Mouse (Mus musculus) frontal cortex, postnatal 10 days (tissue): ENCODE results near the gene Zfp524.
"Not testable (repeated sequence)": the region's sequence is repeated elsewhere in the genome, so short reads cannot be mapped to it uniquely, and the experiment has no call there.

Source experiments
- DNase-seq, 2 experiments: peaks; one replicate each; pipeline ENCODE4 v3.0.0; 2022; ENCODE audit warnings: low spot score in 2 of 2, mixed read lengths in 1 of 2

The Zfp524 gene

DNA sequence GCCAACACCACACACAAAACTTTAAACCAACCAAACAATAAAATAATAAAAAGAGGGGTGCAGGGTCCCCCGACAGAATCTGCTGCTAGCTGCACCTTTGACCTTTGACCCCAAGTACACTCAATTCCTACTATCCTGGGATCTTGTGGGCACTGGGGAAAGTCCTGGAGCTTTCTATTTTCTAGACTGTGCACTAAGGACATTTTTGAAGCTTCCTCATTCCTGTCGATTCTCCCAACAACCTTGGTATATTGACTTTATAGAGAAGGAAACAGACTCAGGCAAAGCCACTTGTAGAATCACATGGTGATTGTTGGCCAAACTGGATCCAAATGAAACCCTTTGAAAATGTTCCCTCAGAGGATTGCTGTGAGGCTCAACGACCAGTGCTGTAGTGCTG, 1.8 kb downstream of the Zfp524 start:
- no peak for DNase-seq

DNA sequence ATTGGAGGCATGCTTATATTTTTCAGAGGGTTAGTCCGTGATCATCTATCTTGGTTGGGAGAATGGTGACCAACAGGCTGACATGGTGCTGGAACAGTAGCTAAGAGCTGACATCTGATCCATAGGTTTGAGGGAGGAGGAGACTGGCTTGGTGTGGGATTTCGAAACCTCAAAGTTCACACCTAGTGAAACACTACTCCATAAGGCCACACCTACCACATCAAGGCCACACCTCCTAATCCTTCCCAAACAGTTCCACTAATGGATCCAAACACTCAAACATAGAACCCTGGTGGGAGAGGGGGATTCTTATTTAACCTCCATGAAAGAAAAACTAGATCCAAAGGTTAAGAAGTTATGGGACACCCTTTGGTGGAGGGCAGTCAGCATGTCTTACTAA, 2.7 kb downstream of the Zfp524 start:
- no peak for DNase-seq

DNA sequence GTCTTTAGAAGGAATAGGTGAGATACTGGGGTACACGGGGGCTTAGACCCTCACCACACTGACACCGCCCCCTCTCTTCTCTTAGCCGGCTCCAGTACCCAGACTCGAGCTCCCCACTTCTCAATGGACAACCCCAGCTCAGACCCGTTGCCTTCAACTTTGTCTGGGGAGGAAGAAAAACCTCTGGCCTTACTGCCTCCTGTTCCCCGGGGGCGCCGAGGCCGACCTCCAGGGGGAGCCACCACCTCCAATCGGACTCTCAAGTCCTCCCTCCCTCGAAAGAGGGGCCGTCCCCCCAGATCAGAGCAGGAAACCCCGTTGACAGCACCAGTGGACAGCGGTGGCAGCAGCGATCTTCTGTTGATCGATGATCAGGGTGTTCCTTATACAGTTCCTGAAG, 3.1 kb downstream of the Zfp524 start:
- DNase-seq = no peak

DNA sequence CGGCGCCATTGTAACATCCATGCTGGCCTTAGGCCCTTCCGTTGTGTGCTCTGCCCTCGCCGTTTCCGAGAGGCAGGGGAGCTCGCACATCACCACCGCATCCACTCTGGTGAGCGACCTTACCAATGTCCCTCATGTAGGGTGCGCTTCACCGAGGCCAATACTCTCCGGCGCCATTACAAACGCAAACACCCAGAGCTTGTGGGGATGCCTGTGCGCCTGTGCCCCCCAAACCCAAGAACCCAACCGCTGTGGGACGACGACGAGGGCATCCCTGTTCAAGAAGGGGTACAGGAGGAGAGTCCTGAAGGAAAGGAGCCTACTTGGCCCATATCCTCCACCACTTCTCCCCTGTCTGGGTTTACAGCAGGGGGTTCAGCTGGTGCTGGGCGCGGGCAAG, 3.7 kb downstream of the Zfp524 start:
- DNase-seq = no peak

DNA sequence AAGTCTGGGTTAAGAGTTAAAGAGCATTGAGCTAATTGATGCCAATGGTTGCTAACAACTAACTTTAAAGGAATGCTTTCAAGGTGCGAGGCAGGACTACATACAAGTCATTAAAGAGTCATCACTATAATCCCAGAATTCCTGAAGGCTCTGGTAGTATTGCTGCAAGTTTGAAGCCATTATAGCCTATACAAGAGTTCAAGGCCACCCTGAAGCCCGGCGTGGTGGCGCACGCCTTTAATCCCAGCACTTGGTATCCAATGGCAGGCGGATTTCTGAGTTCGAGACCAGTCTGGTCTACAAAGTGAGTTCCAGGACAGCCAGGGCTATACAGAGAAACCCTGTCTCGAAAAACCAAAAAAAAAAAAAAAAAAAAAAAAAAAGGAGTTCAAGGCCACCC, 5.4 kb downstream of the Zfp524 start:
- not testable (repeated sequence) for DNase-seq

DNA sequence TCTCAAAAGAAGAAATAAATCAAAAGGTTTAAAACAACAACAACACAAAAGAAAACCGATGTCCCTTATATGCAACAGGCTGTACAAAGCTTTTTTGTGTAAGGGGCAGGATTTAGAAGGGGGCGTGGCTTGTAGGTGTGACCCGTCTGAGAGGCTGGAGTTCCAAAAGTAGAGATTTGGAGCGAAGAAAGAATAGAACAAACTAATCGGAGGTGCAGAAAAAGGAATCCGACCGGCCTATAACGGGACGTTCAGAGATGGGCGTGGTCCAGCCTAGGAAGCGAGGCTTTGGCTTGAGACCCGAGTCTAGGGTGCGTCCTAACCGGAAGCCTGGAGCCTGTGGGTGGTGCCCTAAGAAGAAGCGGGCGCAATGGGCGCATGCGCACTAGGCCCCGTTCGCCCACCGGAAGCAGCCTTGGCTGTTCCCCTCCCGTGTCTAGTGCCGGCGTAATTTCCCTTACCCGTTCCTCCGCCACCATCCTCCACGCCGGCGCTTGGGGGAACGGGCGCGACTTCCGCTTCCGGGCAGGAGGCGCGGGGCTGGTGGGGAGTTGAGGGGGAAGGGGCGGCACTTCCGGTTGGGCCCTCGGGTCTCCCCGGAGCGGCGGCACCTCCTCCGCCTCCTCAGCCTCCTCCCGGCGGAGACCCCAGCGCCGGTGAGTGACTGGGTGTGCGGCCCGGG, 5.9 kb downstream of the Zfp524 start, which contains the start of the genes Zfp865 and Ccdc106:
TSS of gene Zfp865 (plus strand) at position 377 of the 682 bp plus-strand sequence.
TSS of gene Ccdc106 (plus strand) at position 554 of the 682 bp plus-strand sequence.
- DNase-seq = peak; percentile 99

DNA sequence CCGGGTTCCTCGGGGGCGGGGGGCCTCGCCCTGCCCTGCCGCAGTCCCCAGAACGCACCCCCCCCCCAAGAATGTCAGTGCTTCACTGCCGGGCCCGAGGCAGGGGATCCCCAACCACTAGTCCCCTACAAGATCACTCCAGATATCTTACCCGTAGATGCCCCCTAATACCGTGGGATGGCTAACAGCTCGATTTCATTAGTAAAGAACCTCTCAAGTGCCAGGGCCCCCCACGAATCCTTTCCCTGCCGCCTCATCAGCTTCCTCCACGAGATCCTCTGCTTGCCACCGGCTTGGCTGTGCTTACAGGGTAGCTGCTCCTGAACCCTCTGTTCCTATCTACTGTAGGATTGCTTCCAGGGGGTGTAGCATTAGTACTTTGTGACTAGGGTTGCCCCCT, 6.5 kb downstream of the Zfp524 start:
- no peak for DNase-seq

DNA sequence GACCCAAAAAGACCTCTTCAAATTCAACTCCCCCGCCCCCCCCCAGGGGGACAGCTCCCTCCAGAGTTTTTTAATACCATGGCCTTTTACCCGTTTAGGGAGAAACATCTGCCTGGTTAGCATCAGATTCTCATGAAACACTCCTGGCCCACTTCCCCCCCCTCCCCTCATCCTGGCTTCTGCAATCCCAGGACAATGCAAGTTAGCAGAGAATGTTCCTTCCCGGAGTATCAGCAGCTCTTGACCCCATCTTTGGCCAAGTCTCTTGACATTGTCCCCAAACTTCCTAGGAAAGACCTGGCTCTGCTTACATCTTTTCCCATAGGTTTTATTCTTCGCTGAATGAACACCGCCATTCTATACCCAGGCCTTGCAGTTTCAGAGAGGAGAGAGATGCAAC, 7.0 kb downstream of the Zfp524 start:
- DNase-seq = no peak

DNA sequence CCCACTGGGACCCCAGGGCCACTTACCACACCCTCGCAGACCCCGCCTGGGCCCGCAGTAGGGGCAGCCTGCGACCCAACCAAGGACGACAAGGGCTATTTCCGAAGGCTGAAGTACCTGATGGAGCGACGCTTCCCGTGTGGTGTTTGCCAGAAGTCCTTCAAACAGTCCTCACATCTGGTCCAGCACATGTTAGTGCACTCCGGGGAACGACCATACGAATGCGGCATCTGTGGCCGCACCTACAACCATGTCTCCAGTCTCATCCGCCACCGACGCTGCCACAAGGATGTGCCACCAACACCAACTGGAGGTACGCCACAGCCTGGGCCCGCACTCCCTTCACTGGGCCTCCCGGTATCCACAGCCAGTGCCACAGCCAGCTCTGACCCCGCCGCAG, 15.3 kb downstream of the Zfp524 start:
- DNase-seq = no peak

DNA sequence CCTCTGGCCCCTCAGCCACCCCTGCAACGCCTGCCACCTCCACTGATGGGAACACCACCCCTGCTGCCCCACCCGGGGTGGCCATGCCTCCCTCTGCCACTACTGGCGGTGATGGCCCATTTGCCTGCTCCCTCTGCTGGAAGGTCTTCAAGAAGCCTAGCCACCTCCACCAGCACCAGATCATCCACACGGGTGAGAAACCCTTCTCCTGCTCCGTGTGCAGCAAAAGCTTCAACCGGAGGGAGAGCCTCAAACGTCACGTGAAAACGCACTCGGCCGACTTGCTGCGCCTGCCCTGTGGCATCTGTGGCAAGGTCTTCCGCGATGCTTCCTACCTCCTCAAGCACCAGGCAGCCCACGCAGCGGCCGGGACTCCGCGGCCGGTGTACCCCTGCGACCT, 15.7 kb downstream of the Zfp524 start:
- no peak for DNase-seq

DNA sequence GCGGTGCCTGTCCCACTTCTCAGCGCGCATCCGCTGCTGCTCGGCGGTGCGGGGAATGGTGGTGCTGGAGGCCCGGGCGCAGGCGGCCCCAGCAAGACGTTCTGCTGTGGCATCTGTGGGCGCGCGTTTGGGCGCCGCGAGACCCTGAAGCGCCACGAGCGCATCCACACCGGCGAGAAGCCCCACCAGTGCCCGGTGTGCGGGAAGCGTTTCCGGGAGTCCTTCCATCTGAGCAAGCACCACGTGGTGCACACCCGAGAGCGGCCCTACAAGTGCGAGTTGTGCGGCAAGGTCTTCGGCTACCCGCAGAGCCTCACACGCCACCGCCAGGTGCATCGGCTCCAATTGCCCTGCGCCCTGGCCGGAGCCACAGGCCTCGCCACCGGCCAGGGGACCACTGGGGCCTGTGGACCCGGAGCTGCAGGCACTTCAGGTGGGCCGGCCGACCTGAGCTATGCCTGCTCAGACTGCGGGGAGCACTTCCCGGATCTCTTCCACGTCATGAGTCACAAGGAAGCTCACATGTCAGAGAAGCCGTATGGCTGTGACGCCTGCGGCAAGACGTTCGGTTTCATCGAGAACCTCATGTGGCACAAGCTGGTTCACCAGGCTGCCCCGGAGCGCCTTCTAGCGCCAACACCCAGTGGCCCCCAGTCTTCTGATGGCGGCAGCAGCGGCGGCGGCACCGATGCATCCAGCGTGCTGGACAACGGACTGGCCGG, 16.5 kb downstream of the Zfp524 start:
- DNase-seq = no peak

DNA sequence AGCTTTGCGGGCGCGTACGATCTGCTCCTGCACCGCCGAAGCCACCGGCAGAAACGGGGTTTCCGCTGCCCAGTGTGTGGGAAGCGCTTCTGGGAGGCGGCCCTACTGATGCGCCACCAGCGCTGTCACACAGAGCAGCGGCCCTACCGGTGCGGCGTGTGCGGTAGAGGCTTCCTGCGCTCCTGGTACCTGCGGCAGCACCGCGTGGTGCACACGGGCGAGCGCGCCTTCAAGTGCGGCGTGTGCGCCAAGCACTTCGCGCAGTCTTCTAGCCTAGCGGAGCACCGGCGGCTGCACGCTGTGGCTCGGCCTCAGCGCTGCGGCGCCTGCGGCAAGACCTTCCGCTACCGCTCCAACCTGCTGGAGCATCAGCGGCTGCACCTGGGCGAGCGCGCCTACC, 17.3 kb downstream of the Zfp524 start:
- DNase-seq = no peak

DNA sequence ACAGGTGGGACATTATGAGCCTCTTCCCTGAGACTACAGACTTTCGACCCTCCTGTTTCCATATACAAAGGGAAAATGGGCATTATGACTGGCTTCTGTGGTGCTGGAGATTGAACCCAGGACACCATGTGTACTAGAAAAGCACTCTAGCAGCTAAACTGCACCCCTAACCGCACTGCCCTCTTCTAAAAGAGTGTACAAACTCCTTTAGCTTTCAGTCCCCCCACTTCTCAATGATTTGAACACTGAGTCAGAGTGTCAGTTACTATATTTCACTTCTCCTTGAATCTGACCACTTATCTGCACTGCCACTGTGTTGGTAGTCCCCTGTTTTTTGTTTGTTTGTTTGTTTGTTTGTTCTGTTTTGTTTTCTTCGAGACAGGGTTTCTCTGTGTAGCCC, 19.6 kb downstream of the Zfp524 start, which contains the start of gene 4632433K11Rik:
TSS of gene 4632433K11Rik (plus strand) at position 301 of the 400 bp plus-strand sequence.
- DNase-seq = no peak

DNA sequence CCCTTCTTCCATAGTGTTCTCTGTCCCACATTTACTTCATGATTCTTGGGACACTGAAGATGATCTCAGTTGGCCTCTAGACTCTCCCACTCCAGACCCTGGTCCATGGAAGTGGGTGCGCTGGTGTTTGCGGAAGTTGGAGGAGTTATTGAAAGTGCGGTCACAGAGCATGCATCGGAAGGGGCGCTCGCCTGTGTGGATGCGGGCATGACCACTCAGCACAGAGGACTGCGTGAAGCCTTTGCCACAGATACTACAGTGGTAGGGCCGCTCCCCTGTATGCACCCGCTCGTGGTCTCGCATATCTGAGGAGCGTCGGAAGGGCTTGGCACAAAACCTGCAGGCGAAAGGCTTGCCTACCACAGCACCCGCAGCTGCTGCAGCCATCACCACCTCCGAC, 21.4 kb downstream of the Zfp524 start:
- DNase-seq = no peak

DNA sequence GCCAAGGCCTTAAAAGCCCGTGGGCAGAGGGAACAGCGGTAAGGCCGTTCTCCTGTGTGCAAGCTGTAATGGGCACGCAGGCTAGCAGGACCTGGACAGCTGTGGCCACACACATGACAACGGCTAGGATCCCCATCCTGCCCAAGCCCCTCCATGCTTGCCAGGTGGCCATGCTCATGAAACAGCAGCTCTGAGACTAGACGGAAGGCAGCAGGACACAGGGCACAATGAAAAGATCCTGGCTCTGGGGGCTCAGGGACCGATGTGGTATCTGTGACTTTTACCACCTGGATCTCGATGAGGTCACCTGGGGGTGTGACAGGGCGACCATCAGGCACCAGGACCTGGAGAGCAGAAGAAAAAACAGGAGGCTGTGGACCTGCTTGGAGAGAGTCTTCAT, 21.9 kb downstream of the Zfp524 start:
- no peak for DNase-seq

DNA sequence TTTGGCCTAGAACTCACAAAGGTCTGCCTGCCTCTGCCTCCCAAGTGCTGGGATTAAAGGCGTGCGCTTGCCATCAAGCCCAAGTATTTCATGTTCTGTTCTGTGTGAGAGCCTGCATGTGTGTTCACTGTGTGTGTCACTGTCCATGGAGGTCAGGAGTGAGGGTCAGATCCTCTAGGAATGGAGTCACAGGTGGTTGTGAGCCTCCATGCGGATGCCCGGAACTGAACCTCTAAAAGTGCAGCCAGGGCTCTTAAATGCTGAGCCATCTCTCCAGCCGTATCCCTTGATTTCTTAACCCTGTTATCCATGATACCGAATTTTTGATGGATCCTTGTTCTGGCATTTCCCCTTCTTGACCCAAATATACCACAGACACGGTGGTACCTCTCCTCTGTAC, 22.8 kb downstream of the Zfp524 start:
- DNase-seq = no peak

DNA sequence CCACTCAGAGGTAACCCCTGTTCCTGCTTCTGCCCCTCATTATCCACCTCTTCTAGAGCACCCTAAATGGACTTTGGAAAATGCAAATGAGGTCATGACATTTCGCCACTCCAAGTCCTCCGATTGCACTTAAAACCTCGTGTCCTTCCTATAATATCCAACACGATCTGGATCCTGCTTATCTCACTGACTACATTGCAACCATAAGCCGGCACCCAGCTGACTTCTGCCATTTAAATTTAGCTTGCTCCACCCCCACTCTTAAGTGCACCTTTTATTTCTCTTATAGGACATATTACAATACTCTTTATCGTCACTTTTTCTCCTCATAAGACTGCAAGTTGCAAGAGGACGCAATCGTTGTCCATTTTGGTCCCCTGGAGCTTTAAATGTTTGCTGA, 23.3 kb downstream of the Zfp524 start:
- no peak for DNase-seq

DNA sequence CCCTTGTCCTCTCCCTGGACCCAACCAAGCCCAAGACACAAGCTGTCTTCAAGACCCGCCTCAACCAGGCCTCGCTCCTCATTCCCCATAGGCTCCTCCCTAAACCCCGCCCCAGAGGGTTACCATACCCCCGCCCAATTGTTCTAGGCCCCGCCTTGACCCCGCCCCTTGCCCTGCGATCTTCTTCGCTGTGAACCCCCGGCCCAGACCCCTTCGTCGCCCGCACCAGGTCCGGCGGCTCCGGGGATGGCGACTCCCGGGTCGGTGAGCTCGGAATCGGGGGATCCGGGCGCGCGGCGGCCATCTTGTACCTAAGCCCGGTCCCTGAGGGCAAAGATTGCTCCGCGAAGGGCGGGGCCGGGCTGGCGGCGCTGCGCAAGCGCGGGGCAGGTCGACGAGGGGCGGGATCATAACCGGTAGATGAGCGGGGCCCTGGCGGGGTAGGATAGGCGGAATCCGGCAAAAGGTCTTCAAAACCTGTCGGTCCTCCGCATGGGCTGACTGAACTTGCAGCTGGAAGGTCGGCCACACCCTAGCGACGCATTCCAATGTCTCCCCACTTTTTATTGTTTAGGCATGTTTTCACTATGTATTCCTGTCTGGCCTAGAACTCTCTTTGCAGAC, 24.0 kb downstream of the Zfp524 start, which contains the start of gene Zfp784:
TSS of gene Zfp784 (minus strand) at position 338 of the 624 bp plus-strand sequence.
- peak; percentile 88 to 92 for DNase-seq

DNA sequence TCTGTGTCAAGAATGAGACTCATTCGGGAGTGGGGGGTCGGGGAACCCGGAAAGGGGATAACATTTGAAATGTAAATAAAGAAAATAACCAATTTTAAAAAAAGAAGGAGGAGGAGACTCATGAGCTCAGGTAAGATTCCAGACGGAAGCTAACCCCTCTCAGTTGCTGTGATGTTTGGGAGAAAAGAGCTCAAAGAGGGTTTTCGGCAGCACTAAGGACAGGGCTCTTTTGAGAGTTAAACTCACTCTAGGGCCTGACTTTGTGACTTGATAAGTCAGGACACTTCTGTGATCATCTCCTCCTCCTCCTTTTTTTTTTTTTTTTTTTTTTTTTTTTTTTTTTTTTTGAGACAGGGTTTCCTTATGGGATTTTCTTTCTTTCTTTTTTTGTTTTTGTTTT, 24.7 kb downstream of the Zfp524 start:
- DNase-seq = no peak

DNA sequence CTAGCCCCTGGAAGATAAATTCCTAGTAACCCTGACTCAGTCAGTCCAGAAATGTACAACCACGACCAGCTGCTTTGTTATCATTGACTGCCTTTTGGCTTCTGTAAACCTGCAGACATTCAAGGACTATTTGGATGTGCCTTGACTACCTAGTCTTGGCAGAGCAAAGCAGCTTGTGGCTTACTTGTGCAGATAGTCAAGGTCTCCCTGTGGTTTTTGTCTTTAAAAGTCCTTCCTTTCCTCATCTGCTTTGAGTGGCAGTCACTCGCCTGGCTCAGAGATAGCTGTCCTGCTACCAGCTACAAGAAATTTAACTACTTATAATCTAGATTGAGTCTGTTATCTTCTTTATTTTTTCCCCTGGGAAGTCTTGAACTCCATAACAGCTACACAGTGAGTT, 30.8 kb downstream of the Zfp524 start:
- no peak for DNase-seq

DNA sequence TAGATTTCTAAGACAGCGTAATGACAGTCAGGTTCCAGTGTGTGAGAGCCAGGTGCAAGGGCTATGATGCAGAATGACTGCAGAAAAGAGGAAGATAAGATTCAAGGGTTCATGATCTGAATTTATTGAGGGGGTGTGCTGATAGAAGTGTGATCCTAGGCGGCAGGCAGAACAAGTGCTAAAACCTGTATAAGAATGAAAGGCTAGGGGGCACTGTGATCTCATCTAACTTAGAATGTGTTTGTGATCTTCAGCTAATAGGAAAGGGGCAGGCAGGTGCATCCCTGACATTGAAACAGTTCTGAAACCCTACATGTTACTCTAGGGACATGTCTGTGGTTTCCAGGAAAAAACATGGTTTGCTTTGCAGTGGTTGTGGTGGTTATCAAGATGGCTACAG, 31.9 kb downstream of the Zfp524 start:
- DNase-seq = no peak

DNA sequence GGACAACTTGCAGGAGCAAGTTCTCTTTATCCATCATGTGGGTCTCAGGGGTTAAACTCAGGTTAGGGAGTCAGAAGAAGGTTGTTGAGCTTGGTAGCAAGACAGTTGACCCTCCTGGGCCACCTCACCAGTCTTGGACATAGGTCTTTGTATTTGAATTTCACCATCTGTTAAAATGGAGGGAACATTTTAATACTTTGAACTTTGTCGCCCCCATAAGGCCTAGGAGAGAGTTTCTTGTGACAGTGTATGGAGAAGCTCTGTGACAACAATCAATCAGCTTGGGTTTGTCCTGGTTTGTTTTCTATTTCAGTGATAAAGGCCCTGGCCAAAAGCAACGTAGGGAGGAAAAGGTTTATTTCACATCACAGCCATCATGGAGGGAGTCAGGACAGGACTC, 33.1 kb downstream of the Zfp524 start:
- no peak for DNase-seq
